Mouse (Mus musculus) liver, embryonic 11.5 days (tissue): ENCODE measurements around the gene Sema4c. TPM values are rescaled to one million over a fixed set of nuclear protein-coding genes. Genes with fewer than 3 reads are reported as not detected.
A peak's percentile ranks its signal among the peaks of the same experiment; 100 is the strongest.

Experiments
- ATAC-seq: fragments of 200-750 bp; cut with Nextera tagmentation; replicated peaks from 2 replicates; pipeline ENCODE4 v1.8.0; 2017; ENCODE audit warnings: moderate number of reproducible peaks, mild to moderate bottlenecking, moderate TSS enrichment, moderate library complexity; ENCODE audit not compliant: low FRiP score
- DNase-seq: peaks from one replicate; pipeline ENCODE4 v3.0.0-alpha.2; 2017; ENCODE audit warnings: low spot score
- H3K27ac ChIP-seq: fragments of 300-500 bp; sonication (generic); 2 replicates; pipeline ENCODE4 v1.5.1; 2014; ENCODE audit warnings: mild to moderate bottlenecking, low read depth, low read length, control low read depth
- H3K27me3 ChIP-seq: fragments of 300-500 bp; sonication (generic); replicated peaks from 2 replicates; pipeline ENCODE4 v1.6.1; 2014; ENCODE audit warnings: low read length, mixed read lengths; ENCODE audit not compliant: control insufficient read depth, insufficient read depth
- H3K36me3 ChIP-seq: fragments of 300-500 bp; sonication (generic); 2 replicates; pipeline ENCODE4 v1.6.1; 2014; ENCODE audit warnings: mild to moderate bottlenecking, low read length, moderate library complexity, mixed read lengths; ENCODE audit not compliant: control insufficient read depth, insufficient read depth
- H3K4me1 ChIP-seq: fragments of 300-500 bp; sonication (generic); replicated peaks from 2 replicates; pipeline ENCODE4 v1.6.1; 2014; ENCODE audit warnings: low read length, mixed read lengths; ENCODE audit not compliant: control insufficient read depth, insufficient read depth
- H3K4me2 ChIP-seq: fragments of 300-500 bp; sonication (generic); 2 replicates; pipeline ENCODE4 v1.6.1; 2014; ENCODE audit warnings: mild to moderate bottlenecking, control low read depth, moderate library complexity
- H3K4me3 ChIP-seq: fragments of 300-500 bp; sonication (generic); 2 replicates; pipeline ENCODE4 v1.5.1; 2014; ENCODE audit warnings: low read depth, low read length, control low read depth
- H3K9ac ChIP-seq: fragments of 300-500 bp; sonication (generic); 2 replicates; pipeline ENCODE4 v1.6.1; 2014; ENCODE audit warnings: low read depth, low read length, control low read depth
- H3K9me3 ChIP-seq: fragments of 300-500 bp; sonication (generic); 2 replicates; pipeline ENCODE4 v1.6.1; 2016; ENCODE audit warnings: low read length, inconsistent platforms, mixed read lengths; ENCODE audit not compliant: control insufficient read depth
- WGBS: fragments of 180-500 bp; shearing (Covaris S2); extraction: QIAGEN DNeasy Blood & Tissue Kit; methylation state at CpG from one replicate; pipeline ENCODE4 v1.1.7; 2014; 5-methylcytosine and 5-hydroxymethylcytosine counted together
- polyA plus RNA-seq: library from polyadenylated mRNA; unstranded; fragments of >200 nt; fragmentation: Nextera tagmentation; extraction: Ambion mirVana; gene quantifications from 2 replicates; pipeline ENCODE4 v1.2.1, GENCODE M21; 2014

Sema4c gene
- polyA plus RNA-seq, 1 experiment from 2014 or later, result 0.77 TPM

GRCm38 (mm10) chr1:36593099-36593498, 35.0 kb upstream of the Sema4c start:
- peaks cover 13% of the 10 kb centered on the region for H3K4me1 ChIP-seq
- DNase-seq (no peak), ATAC-seq (no peak)
- H3K27me3 ChIP-seq, result no peaks in the 10 kb centered on the region
- no peaks in the 10 kb centered on the region for H3K9me3 ChIP-seq
- no peak overlapping the region for H3K4me2 ChIP-seq
- no peak overlapping the region for H3K9ac ChIP-seq
- no peak overlapping the region for H3K4me3 ChIP-seq
- H3K36me3 ChIP-seq, result no peaks in the 10 kb centered on the region
- 24% methylated on average over 1 of the region's 1 CpGs for WGBS
- no peak overlapping the region for H3K27ac ChIP-seq

GRCm38 (mm10) chr1:36591408-36591807, 33.3 kb upstream of the Sema4c start:
- no peak overlapping the region for H3K27ac ChIP-seq
- 36% methylated on average over 2 of the region's 2 CpGs for WGBS
- no peaks in the 10 kb centered on the region for H3K9me3 ChIP-seq
- no peak overlapping the region for H3K4me2 ChIP-seq
- ATAC-seq (no peak), DNase-seq (no peak)
- H3K36me3 ChIP-seq, result no peaks in the 10 kb centered on the region
- no peak overlapping the region for H3K9ac ChIP-seq
- H3K4me3 ChIP-seq, result no peak overlapping the region
- no peaks in the 10 kb centered on the region for H3K27me3 ChIP-seq
- H3K4me1 ChIP-seq, result peaks cover 13% of the 10 kb centered on the region

GRCm38 (mm10) chr1:36590664-36591063, 32.5 kb upstream of the Sema4c start:
- Histone ChIP-seq H3K9ac (no peak overlapping the region), H3K36me3 (no peaks in the 10 kb centered on the region), H3K27me3 (no peaks in the 10 kb centered on the region), H3K4me3 (no peak overlapping the region), H3K4me1 (peaks cover 15% of the 10 kb centered on the region; the same call in 1 of the 2 replicates), H3K9me3 (no peaks in the 10 kb centered on the region), H3K4me2 (no peak overlapping the region), H3K27ac (no peak overlapping the region)
- no peak for ATAC-seq
- 80% methylated on average over 9 of the region's 9 CpGs for WGBS
- DNase-seq, result no peak

DNA sequence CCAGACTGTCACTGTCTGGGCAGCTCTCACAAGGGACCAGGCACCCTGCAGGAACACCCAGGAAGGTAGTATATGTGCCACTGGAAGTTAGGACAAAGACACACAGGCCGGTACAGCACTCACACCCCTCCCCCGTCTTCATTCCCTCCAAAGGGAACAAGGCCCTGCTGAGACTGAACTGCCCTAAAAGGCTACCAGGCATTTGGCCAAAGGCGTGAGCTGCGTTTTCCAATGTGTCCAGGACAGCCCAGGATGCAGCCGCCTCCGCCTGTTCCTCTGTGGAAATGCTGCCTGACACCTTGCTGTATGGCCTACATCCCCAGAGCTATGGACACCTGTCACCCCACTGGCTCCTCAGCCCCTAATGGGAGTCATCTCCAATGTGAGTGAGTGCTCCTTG, 31.3 kb upstream of the Sema4c start:
- H3K4me1 ChIP-seq, result peaks cover 17% of the 10 kb centered on the region; the same call in 1 of the 2 replicates
- H3K27ac ChIP-seq, result no peak overlapping the region
- H3K36me3 ChIP-seq, result no peaks in the 10 kb centered on the region
- H3K9ac ChIP-seq, result no peak overlapping the region
- no peak for DNase-seq
- ATAC-seq, result no peak
- no peaks in the 10 kb centered on the region for H3K9me3 ChIP-seq
- no peaks in the 10 kb centered on the region for H3K27me3 ChIP-seq
- 65% methylated on average over 6 of the region's 6 CpGs for WGBS
- no peak overlapping the region for H3K4me2 ChIP-seq
- H3K4me3 ChIP-seq, result no peak overlapping the region

DNA sequence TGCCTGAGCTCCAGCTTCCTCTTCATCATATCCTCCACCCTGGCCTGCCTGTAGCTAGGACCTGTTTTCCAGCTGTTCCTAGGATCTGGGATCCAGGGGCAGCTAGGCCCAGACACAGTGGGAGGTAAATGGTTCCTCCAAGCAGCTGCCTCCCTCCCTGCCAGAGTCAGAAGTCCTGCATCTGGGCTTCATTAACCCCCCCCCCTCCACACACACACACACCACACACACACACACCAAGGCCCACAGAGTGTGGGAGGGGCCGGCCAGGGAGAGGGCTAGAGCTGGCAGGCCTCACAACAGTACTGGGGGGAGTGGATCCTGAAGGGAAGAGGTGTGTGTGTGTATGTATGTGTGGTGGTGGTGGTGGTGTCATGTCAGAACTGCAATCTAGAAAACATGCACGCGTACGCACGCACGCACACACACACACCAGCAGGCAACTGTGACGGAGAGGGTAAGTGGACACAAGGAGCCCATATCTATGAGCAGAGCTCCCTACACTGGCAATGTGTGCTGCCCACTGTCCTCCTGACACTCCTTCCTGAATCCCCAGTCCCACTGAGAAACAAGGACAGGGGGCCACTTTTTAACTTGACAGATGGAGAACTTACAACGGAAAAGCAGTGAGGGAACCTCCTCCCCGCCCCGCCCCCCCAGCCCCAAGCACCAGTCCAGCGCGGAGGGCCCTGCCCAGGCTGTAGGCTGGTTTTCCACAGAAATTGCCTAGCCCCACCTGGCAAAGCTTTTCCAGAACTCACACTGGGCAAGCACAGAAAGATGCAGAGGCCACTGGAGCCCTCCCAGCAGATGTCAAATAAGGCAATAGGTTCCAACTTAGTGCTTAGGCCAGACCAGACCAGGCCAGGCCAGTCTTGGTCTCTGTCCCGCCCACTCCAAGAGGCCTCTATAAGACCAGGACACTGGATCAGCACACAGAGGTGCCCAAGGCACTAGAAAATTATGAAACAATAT, 30.6 kb upstream of the Sema4c start:
- H3K27me3 ChIP-seq, result no peaks in the 10 kb centered on the region
- ATAC-seq (0 out of 2 replicates have a peak, but pooled peaks have one; percentile 16), DNase-seq (no peak)
- no peaks in the 10 kb centered on the region for H3K36me3 ChIP-seq
- H3K9me3 ChIP-seq, result no peaks in the 10 kb centered on the region
- no peak overlapping the region for H3K9ac ChIP-seq
- WGBS, result 53% methylated on average over 13 of the region's 13 CpGs
- H3K27ac ChIP-seq, result no peak overlapping the region
- H3K4me2 ChIP-seq, result no peak overlapping the region
- peaks cover 20% of the 10 kb centered on the region; the same call in 1 of the 2 replicates for H3K4me1 ChIP-seq
- no peak overlapping the region for H3K4me3 ChIP-seq

DNA sequence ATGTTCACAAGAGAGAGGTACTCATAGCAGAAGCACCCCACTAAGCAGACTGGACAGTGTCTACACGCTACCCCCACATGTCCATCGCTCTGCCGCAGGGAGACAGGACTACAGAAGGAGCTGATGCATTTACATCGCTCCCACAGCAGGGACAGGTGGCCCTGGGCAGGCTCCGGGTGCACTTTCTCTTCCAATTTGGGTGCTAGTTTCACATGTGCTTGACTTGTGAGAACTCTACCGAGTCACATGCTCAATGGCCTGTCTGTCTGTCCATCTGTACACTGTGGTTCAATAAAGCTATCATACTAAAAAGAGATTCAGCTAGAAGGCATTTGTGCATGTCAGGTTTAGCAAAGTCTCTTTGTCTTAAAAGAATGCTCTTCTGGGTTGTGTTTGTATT, 29.7 kb upstream of the Sema4c start:
- WGBS, result 78% methylated on average over 6 of the region's 6 CpGs
- H3K27ac ChIP-seq, result no peak overlapping the region
- no peaks in the 10 kb centered on the region for H3K27me3 ChIP-seq
- H3K4me1 ChIP-seq, result peaks cover 20% of the 10 kb centered on the region; the same call in 1 of the 2 replicates
- H3K36me3 ChIP-seq, result no peaks in the 10 kb centered on the region
- DNase-seq (no peak), ATAC-seq (no peak)
- no peak overlapping the region for H3K9ac ChIP-seq
- no peak overlapping the region for H3K4me3 ChIP-seq
- H3K9me3 ChIP-seq, result no peaks in the 10 kb centered on the region
- H3K4me2 ChIP-seq, result no peak overlapping the region

DNA sequence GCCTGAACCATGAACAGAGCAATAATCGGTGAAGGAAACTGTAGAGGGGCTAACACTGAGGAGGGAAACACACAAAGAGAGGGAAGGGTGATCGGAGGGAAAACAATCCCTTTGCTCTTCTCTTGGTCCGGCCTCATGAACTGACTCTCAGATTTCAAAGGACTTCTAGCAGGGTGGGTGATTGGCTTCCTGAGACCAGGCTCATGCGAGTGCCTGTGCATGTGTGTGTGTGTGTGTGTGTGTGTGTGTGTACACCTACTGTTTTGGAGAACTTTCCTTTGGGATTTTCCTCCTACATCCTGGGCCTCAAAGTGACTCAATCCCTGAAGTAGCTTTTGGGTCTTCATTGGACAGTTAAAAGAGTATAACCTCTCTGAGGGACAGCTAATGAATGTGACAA, 28.1 kb upstream of the Sema4c start:
- Histone ChIP-seq H3K4me1 (peaks cover 18% of the 10 kb centered on the region), H3K27ac (no peak overlapping the region), H3K27me3 (peaks cover 5% of the 10 kb centered on the region), H3K36me3 (no peaks in the 10 kb centered on the region), H3K9me3 (no peaks in the 10 kb centered on the region), H3K4me3 (no peak overlapping the region), H3K4me2 (no peak overlapping the region), H3K9ac (no peak overlapping the region)
- ATAC-seq (no peak), DNase-seq (no peak)
- WGBS, result 61% methylated on average over 4 of the region's 4 CpGs

DNA sequence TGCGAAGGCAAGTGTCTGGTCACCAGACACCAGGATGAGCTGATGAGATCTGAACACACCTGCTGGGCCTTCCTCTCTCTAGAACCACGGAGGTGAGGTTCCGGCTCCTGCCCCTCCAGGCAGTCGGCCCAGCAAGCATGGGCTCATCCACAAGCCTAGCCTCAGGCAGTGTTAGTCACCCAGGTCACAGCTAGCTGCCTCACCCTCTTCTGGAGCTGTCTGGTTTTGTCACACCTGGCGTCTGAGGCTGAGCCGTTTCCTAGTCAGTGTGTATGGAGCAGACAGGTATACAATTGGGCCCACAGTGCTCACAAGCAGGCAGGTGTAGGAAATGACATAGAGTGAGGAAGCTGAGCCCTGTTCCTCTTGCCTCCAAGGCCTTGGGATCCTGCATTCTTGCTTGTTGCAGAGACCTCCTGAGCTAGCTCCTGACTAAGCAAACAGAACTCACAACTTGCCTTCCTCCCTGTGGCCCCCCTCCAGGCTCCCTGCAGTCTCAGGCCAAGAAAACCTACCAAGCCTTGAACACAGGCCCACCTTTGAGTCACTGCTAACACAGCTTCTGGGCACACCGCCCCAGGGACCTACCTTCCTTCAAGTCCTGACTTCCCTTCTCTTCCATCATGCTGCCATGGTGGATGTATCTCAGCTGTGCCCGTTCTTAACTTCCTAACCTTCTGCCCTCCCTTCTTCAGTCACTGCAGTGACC, 25.4 kb upstream of the Sema4c start:
- ATAC-seq (no peak), DNase-seq (no peak)
- Histone ChIP-seq H3K4me1 (peaks cover 24% of the 10 kb centered on the region), H3K36me3 (no peaks in the 10 kb centered on the region), H3K27ac (no peak overlapping the region), H3K9me3 (no peaks in the 10 kb centered on the region), H3K4me3 (no peak overlapping the region), H3K27me3 (peaks cover 5% of the 10 kb centered on the region), H3K4me2 (no peak overlapping the region), H3K9ac (no peak overlapping the region)
- WGBS, result 76% methylated on average over 8 of the region's 8 CpGs
